Mouse (Mus musculus) embryonic facial prominence, embryonic 11.5 days (tissue): Measurements from ENCODE around the gene Tcea3. TPM values are rescaled to one million over a fixed set of nuclear protein-coding genes. Genes with fewer than 3 reads are reported as not detected.
A peak's percentile ranks its signal among the peaks of the same experiment; 100 is the strongest.

Experiments
- ATAC-seq: fragments of 200-750 bp; cut with Nextera tagmentation; replicated peaks from 2 replicates; pipeline ENCODE4 v1.8.0; 2017; ENCODE audit warnings: low read depth; ENCODE audit not compliant: insufficient number of reproducible peaks, low FRiP score, low TSS enrichment
- DNase-seq: peaks from one replicate; pipeline ENCODE4 v3.0.0-alpha.2; 2015; ENCODE audit warnings: low spot score
- H3K27ac ChIP-seq: fragments of 300-500 bp; sonication (generic); replicated peaks from 2 replicates; pipeline ENCODE4 v1.5.1; 2014; ENCODE audit warnings: mild to moderate bottlenecking, low read depth, low read length, control low read depth
- H3K27me3 ChIP-seq: fragments of 300-500 bp; sonication (generic); 2 replicates; pipeline ENCODE4 v1.6.1; 2014; ENCODE audit warnings: mild to moderate bottlenecking, low read length, moderate library complexity, mixed read lengths; ENCODE audit not compliant: control insufficient read depth, insufficient read depth
- H3K36me3 ChIP-seq: fragments of 300-500 bp; sonication (generic); replicated peaks from 2 replicates; pipeline ENCODE4 v1.6.1; 2014; ENCODE audit warnings: low read depth, mild to moderate bottlenecking, low read length, moderate library complexity, mixed read lengths; ENCODE audit not compliant: control insufficient read depth, insufficient read depth
- H3K4me1 ChIP-seq: fragments of 300-500 bp; sonication (generic); 2 replicates; pipeline ENCODE4 v1.6.1; 2014; ENCODE audit warnings: low read length, mixed read lengths; ENCODE audit not compliant: control insufficient read depth, insufficient read depth
- H3K4me2 ChIP-seq: fragments of 300-500 bp; sonication (generic); 2 replicates; pipeline ENCODE4 v1.6.1; 2014; ENCODE audit warnings: low read depth, mild to moderate bottlenecking, control low read depth, low read length, moderate library complexity
- H3K4me3 ChIP-seq: fragments of 300-500 bp; sonication (generic); 2 replicates; pipeline ENCODE4 v1.5.1; 2014; ENCODE audit warnings: low read depth, low read length, control low read depth
- H3K9ac ChIP-seq: fragments of 300-500 bp; sonication (generic); replicated peaks from 2 replicates; pipeline ENCODE4 v1.6.1; 2014; ENCODE audit warnings: mild to moderate bottlenecking, control low read depth, low read length
- H3K9me3 ChIP-seq: fragments of 300-500 bp; sonication (generic); replicated peaks from 2 replicates; pipeline ENCODE4 v1.6.1; 2016; ENCODE audit warnings: mild to moderate bottlenecking, low read length, inconsistent platforms, mixed read lengths; ENCODE audit not compliant: control insufficient read depth
- WGBS: fragments of 180-500 bp; shearing (Covaris S2); extraction: QIAGEN DNeasy Blood & Tissue Kit; methylation state at CpG from one replicate; pipeline ENCODE4 v1.1.7; 2014; 5-methylcytosine and 5-hydroxymethylcytosine counted together
- polyA plus RNA-seq: library from polyadenylated mRNA; unstranded; fragments of >200 nt; fragmentation: Nextera tagmentation; extraction: Ambion mirVana; gene quantifications from 2 replicates; pipeline ENCODE4 v1.2.1, GENCODE M21; 2014

Gene Tcea3
- polyA plus RNA-seq, 1 experiment from 2014 or later = 1.3 TPM

- ATAC-seq (no peak), DNase-seq (no peak)
- Histone ChIP-seq H3K4me3 (no peak overlapping the region), H3K27me3 (no peaks in the 10 kb centered on the region), H3K9me3 (no peaks in the 10 kb centered on the region), H3K27ac (no peak overlapping the region), H3K4me2 (no peak overlapping the region), H3K4me1 (no peaks in the 10 kb centered on the region), H3K9ac (no peak overlapping the region), H3K36me3 (no peaks in the 10 kb centered on the region)
- WGBS = 83% methylated on average over 9 of the region's 9 CpGs
Measured at GRCm38 (mm10) chr4:136266716-136267343, 19.3 kb downstream of the Tcea3 start.

GRCm38 (mm10) chr4:136268912-136269311 lies 21.4 kb downstream of the Tcea3 start:
- no peaks in the 10 kb centered on the region; the same call in 1 of the 2 replicates for H3K9me3 ChIP-seq
- ATAC-seq (0 out of 2 replicates have a peak, but pooled peaks have one; percentile 56), DNase-seq (no peak)
- H3K27ac ChIP-seq = no peak overlapping the region
- H3K36me3 ChIP-seq = no peaks in the 10 kb centered on the region
- no peaks in the 10 kb centered on the region for H3K4me1 ChIP-seq
- H3K4me2 ChIP-seq = no peak overlapping the region
- no peak overlapping the region for H3K9ac ChIP-seq
- H3K4me3 ChIP-seq = no peak overlapping the region
- H3K27me3 ChIP-seq = no peaks in the 10 kb centered on the region
- 95% methylated on average over 1 of the region's 1 CpGs for WGBS

GRCm38 (mm10) chr4:136270648-136271047 lies 23.1 kb downstream of the Tcea3 start:
- no peak overlapping the region for H3K9ac ChIP-seq
- WGBS = 85% methylated on average over 8 of the region's 8 CpGs
- 0 out of 2 replicates have a peak, but pooled peaks have one; percentile 37 for ATAC-seq
- no peak overlapping the region for H3K4me3 ChIP-seq
- H3K4me2 ChIP-seq = no peak overlapping the region
- no peaks in the 10 kb centered on the region for H3K36me3 ChIP-seq
- H3K27me3 ChIP-seq = no peaks in the 10 kb centered on the region
- no peaks in the 10 kb centered on the region; the same call in 1 of the 2 replicates for H3K9me3 ChIP-seq
- H3K4me1 ChIP-seq = no peaks in the 10 kb centered on the region
- no peak overlapping the region for H3K27ac ChIP-seq
- no peak for DNase-seq

GRCm38 (mm10) chr4:136281097-136281496 lies 33.6 kb downstream of the Tcea3 start:
- H3K4me1 ChIP-seq = no peaks in the 10 kb centered on the region

GRCm38 (mm10) chr4:136281611-136282010 lies 34.1 kb downstream of the Tcea3 start:
- no peaks in the 10 kb centered on the region for H3K9me3 ChIP-seq
- no peaks in the 10 kb centered on the region for H3K36me3 ChIP-seq
- WGBS = 54% methylated on average over 9 of the region's 9 CpGs
- H3K4me1 ChIP-seq = no peaks in the 10 kb centered on the region
- no peak for ATAC-seq
- H3K9ac ChIP-seq = no peak overlapping the region
- no peaks in the 10 kb centered on the region for H3K27me3 ChIP-seq
- H3K4me2 ChIP-seq = no peak overlapping the region
- no peak overlapping the region for H3K27ac ChIP-seq
- H3K4me3 ChIP-seq = no peak overlapping the region
- DNase-seq = no peak

More at GRCm38 (mm10) chr4:136281097-136281496, 33.6 kb downstream of the Tcea3 start:
- Histone ChIP-seq H3K4me2 (no peak overlapping the region), H3K4me3 (no peak overlapping the region), H3K27ac (no peak overlapping the region), H3K36me3 (no peaks in the 10 kb centered on the region), H3K9ac (no peak overlapping the region), H3K9me3 (no peaks in the 10 kb centered on the region), H3K27me3 (no peaks in the 10 kb centered on the region)
- WGBS = 81% methylated on average over 8 of the region's 8 CpGs
- ATAC-seq (no peak), DNase-seq (no peak)

- WGBS = 28% methylated on average over 10 of the region's 10 CpGs
- H3K36me3 ChIP-seq = no peaks in the 10 kb centered on the region
- no peak overlapping the region for H3K4me3 ChIP-seq
- H3K27me3 ChIP-seq = no peaks in the 10 kb centered on the region
- ATAC-seq (no peak), DNase-seq (peak; percentile 39)
- no peaks in the 10 kb centered on the region for H3K9me3 ChIP-seq
- no peaks in the 10 kb centered on the region for H3K4me1 ChIP-seq
- no peak overlapping the region for H3K4me2 ChIP-seq
- H3K27ac ChIP-seq = peak overlapping the region; percentile 35
- H3K9ac ChIP-seq = peak overlapping the region; percentile 46; the same call in 1 of the 2 replicates
Measured at GRCm38 (mm10) chr4:136282621-136283480, 35.3 kb downstream of the Tcea3 start.

- Histone ChIP-seq H3K9ac (no peak overlapping the region), H3K4me3 (no peak overlapping the region), H3K4me1 (no peaks in the 10 kb centered on the region), H3K27me3 (no peaks in the 10 kb centered on the region), H3K36me3 (0 out of 2 replicates have a peak, but pooled peaks cover 2% of the 10 kb centered on the region), H3K4me2 (no peak overlapping the region), H3K27ac (no peak overlapping the region), H3K9me3 (no peaks in the 10 kb centered on the region)
- WGBS = 36% methylated on average over 2 of the region's 2 CpGs
- ATAC-seq = no peak
- no peak for DNase-seq
Measured at GRCm38 (mm10) chr4:136283783-136284182, 36.3 kb downstream of the Tcea3 start.

GRCm38 (mm10) chr4:136284455-136284854 lies 36.9 kb downstream of the Tcea3 start, which contains the start of gene Zfp46:
Zfp46 (plus strand) TSS chr4:136284683.
- Histone ChIP-seq H3K9me3 (no peaks in the 10 kb centered on the region), H3K4me3 (peak within 1 kb of the TSS; percentile 51), H3K27me3 (no peaks in the 10 kb centered on the region), H3K36me3 (0 out of 2 replicates have a peak, but pooled peaks cover 2% of the 10 kb centered on the region), H3K4me1 (no peaks in the 10 kb centered on the region), H3K9ac (peak within 1 kb of the TSS; percentile 73), H3K27ac (peak within 1 kb of the TSS; percentile 43), H3K4me2 (peak within 1 kb of the TSS; percentile 54)
- WGBS = 51% methylated on average over 5 of the region's 5 CpGs
- no peak for ATAC-seq
- DNase-seq = peak; percentile 39
